Mouse (Mus musculus): Measurements from ENCODE around the gene Mtm1.

- TF ChIP-seq CTCF (IDR thresholded peaks at IDR 0.05; ENCODE audit: low read depth) (no peak), EP300 (optimal IDR thresholded peaks at IDR 0.05) (no peak)
These were observed at the start of gene Mtm1 for GRCm38 (mm10) chrX:71210467-71210866.
